Mouse (Mus musculus): ENCODE results near the gene Rhob. TPM values are rescaled to one million over a fixed set of nuclear protein-coding genes. Genes with fewer than 3 reads are reported as not detected.

Gene Rhob
- 55.4 and 61.0 TPM in 2 replicates for polyA plus RNA-seq (2015; fragmentation: Nextera tagmentation; extraction: Ambion mirVana)

GRCm38 (mm10) chr12:8499871-8500596, at the start of gene Rhob:
Gene Rhob (minus strand): TSS chr12:8500009.

Other genes with a start within 250 kb of the Rhob start
- 0.08 TPM in 1 of 2 replicates, not detected in the other for gene Gdf7, start 198.1 kb downstream of the Rhob start, polyA plus RNA-seq (2015; fragmentation: Nextera tagmentation; extraction: Ambion mirVana)
- gene Hs1bp3, start 186.6 kb downstream of the Rhob start, polyA plus RNA-seq (2015; fragmentation: Nextera tagmentation; extraction: Ambion mirVana), result 8.2 and 9.0 TPM in 2 replicates
- gene Slc7a15, start 99.1 kb upstream of the Rhob start, polyA plus RNA-seq (2015; fragmentation: Nextera tagmentation; extraction: Ambion mirVana), result not detected in 2 replicates
- 20.4 and 23.4 TPM in 2 replicates for gene Pum2, start 174.1 kb upstream of the Rhob start, polyA plus RNA-seq (2015; fragmentation: Nextera tagmentation; extraction: Ambion mirVana)